Mouse (Mus musculus) forebrain, embryonic 13.5 days (tissue): ENCODE data around the gene Dnajc10. TPM values are rescaled to one million over a fixed set of nuclear protein-coding genes. Genes with fewer than 3 reads are reported as not detected.

Source experiments
- ATAC-seq: fragments of 200-750 bp; cut with Nextera tagmentation; 2 replicates; pipeline ENCODE4 v1.8.0; 2017
- H3K27ac ChIP-seq: fragments of 300-500 bp; sonication (generic); 2 replicates; pipeline ENCODE4 v1.5.1; 2015; ENCODE audit warnings: inconsistent platforms, mild to moderate bottlenecking, moderate library complexity
- H3K27me3 ChIP-seq: fragments of 300-500 bp; sonication (generic); 2 replicates; pipeline ENCODE4 v1.6.1; 2015; ENCODE audit warnings: mild to moderate bottlenecking, inconsistent platforms
- H3K36me3 ChIP-seq: fragments of 300-500 bp; sonication (generic); 2 replicates; pipeline ENCODE4 v1.6.1; 2015; ENCODE audit warnings: mild to moderate bottlenecking, inconsistent platforms; ENCODE audit not compliant: poor library complexity, severe bottlenecking
- H3K4me1 ChIP-seq: fragments of 300-500 bp; sonication (generic); 2 replicates; pipeline ENCODE4 v1.6.1; 2015; ENCODE audit warnings: inconsistent platforms
- H3K4me2 ChIP-seq: fragments of 300-500 bp; sonication (generic); 2 replicates; pipeline ENCODE4 v1.6.1; 2015; ENCODE audit warnings: inconsistent platforms, mild to moderate bottlenecking, moderate library complexity
- H3K4me3 ChIP-seq: fragments of 300-500 bp; sonication (generic); 2 replicates; pipeline ENCODE4 v1.5.1; 2015; ENCODE audit warnings: mild to moderate bottlenecking, inconsistent platforms
- H3K9ac ChIP-seq: fragments of 300-500 bp; sonication (generic); 2 replicates; pipeline ENCODE4 v1.6.1; 2015; ENCODE audit warnings: mild to moderate bottlenecking, inconsistent platforms
- H3K9me3 ChIP-seq: fragments of 300-500 bp; sonication (generic); replicated peaks from 2 replicates; pipeline ENCODE4 v1.6.1; 2016; ENCODE audit warnings: inconsistent platforms
- WGBS: fragments of 180-500 bp; shearing (Covaris S2); methylation state at CpG from one replicate; pipeline ENCODE4 v1.1.7; 2015; 5-methylcytosine and 5-hydroxymethylcytosine counted together
- polyA plus RNA-seq: library from polyadenylated mRNA; unstranded; fragments of >200 nt; fragmentation: Nextera tagmentation; extraction: Ambion mirVana; gene quantifications from 2 replicates; pipeline ENCODE4 v1.2.1, GENCODE M21; 2015

Gene Dnajc10
- polyA plus RNA-seq, 1 experiment from 2014 or later = 52.8 TPM

GRCm38 (mm10) chr2:80356656-80357231 is 41.5 kb downstream of the Dnajc10 start:
- no peaks in the 10 kb centered on the region for H3K27me3 ChIP-seq
- no peaks in the 10 kb centered on the region for H3K4me1 ChIP-seq
- no peak overlapping the region for H3K9ac ChIP-seq
- 62% methylated on average over 8 of the region's 8 CpGs for WGBS
- ATAC-seq = peak; percentile 73
- no peak overlapping the region for H3K27ac ChIP-seq
- peaks cover 25% of the 10 kb centered on the region for H3K36me3 ChIP-seq
- H3K4me3 ChIP-seq = no peak overlapping the region
- no peak overlapping the region for H3K4me2 ChIP-seq
- H3K9me3 ChIP-seq = no peaks in the 10 kb centered on the region

- no peak overlapping the region for H3K9ac ChIP-seq
- H3K4me1 ChIP-seq = no peaks in the 10 kb centered on the region
- no peaks in the 10 kb centered on the region for H3K9me3 ChIP-seq
- 82% methylated on average over 8 of the region's 8 CpGs for WGBS
- no peak overlapping the region for H3K27ac ChIP-seq
- no peaks in the 10 kb centered on the region for H3K36me3 ChIP-seq
- no peak overlapping the region for H3K4me3 ChIP-seq
- no peaks in the 10 kb centered on the region for H3K27me3 ChIP-seq
- ATAC-seq = no peak
- no peak overlapping the region for H3K4me2 ChIP-seq
Observed at GRCm38 (mm10) chr2:80371458-80371857, 56.2 kb downstream of the Dnajc10 start.

- Histone ChIP-seq H3K27ac (no peak overlapping the region), H3K4me1 (no peaks in the 10 kb centered on the region), H3K9me3 (0 out of 2 replicates have a peak, but pooled peaks cover 5% of the 10 kb centered on the region), H3K27me3 (no peaks in the 10 kb centered on the region), H3K36me3 (no peaks in the 10 kb centered on the region), H3K4me2 (no peak overlapping the region), H3K9ac (no peak overlapping the region), H3K4me3 (no peak overlapping the region)
- ATAC-seq = no peak
Observed at GRCm38 (mm10) chr2:80374892-80375291, 59.6 kb downstream of the Dnajc10 start.

- WGBS = 97% methylated on average over 5 of the region's 5 CpGs
- no peak overlapping the region for H3K27ac ChIP-seq
- no peak overlapping the region for H3K4me3 ChIP-seq
- H3K4me2 ChIP-seq = no peak overlapping the region
- H3K36me3 ChIP-seq = no peaks in the 10 kb centered on the region
- H3K9me3 ChIP-seq = 0 out of 2 replicates have a peak, but pooled peaks cover 5% of the 10 kb centered on the region
- H3K4me1 ChIP-seq = no peaks in the 10 kb centered on the region
- no peak overlapping the region for H3K9ac ChIP-seq
- ATAC-seq = no peak
- H3K27me3 ChIP-seq = no peaks in the 10 kb centered on the region
Observed at GRCm38 (mm10) chr2:80379848-80380247, 64.6 kb downstream of the Dnajc10 start.

GRCm38 (mm10) chr2:80384447-80384846 is 69.2 kb downstream of the Dnajc10 start:
- Histone ChIP-seq H3K4me2 (no peak overlapping the region), H3K27me3 (no peaks in the 10 kb centered on the region), H3K9ac (no peak overlapping the region), H3K36me3 (no peaks in the 10 kb centered on the region), H3K4me1 (no peaks in the 10 kb centered on the region), H3K27ac (no peak overlapping the region), H3K4me3 (no peak overlapping the region), H3K9me3 (no peaks in the 10 kb centered on the region)
- no peak for ATAC-seq
- WGBS = 87% methylated on average over 4 of the region's 4 CpGs

- no peak for ATAC-seq
- Histone ChIP-seq H3K27ac (no peak overlapping the region), H3K36me3 (no peaks in the 10 kb centered on the region), H3K4me2 (no peak overlapping the region), H3K4me3 (no peak overlapping the region), H3K27me3 (no peaks in the 10 kb centered on the region), H3K4me1 (no peaks in the 10 kb centered on the region), H3K9ac (no peak overlapping the region), H3K9me3 (no peaks in the 10 kb centered on the region)
- WGBS = 93% methylated on average over 2 of the region's 2 CpGs
Observed at GRCm38 (mm10) chr2:80386255-80386654, 71.0 kb downstream of the Dnajc10 start.

GRCm38 (mm10) chr2:80387668-80388067 is 72.4 kb downstream of the Dnajc10 start:
- Histone ChIP-seq H3K9me3 (no peaks in the 10 kb centered on the region; the same call in 1 of the 2 replicates), H3K4me1 (no peaks in the 10 kb centered on the region), H3K4me3 (no peak overlapping the region), H3K9ac (no peak overlapping the region), H3K27ac (no peak overlapping the region), H3K4me2 (no peak overlapping the region), H3K27me3 (no peaks in the 10 kb centered on the region), H3K36me3 (no peaks in the 10 kb centered on the region)
- no peak for ATAC-seq
- WGBS = 83% methylated on average over 9 of the region's 9 CpGs

GRCm38 (mm10) chr2:80388341-80388740 is 73.1 kb downstream of the Dnajc10 start:
- H3K36me3 ChIP-seq = no peaks in the 10 kb centered on the region
- no peaks in the 10 kb centered on the region for H3K27me3 ChIP-seq
- H3K27ac ChIP-seq = no peak overlapping the region
- H3K9ac ChIP-seq = no peak overlapping the region
- no peaks in the 10 kb centered on the region for H3K4me1 ChIP-seq
- no peak overlapping the region for H3K4me3 ChIP-seq
- 94% methylated on average over 3 of the region's 3 CpGs for WGBS
- no peaks in the 10 kb centered on the region; the same call in 1 of the 2 replicates for H3K9me3 ChIP-seq
- no peak overlapping the region for H3K4me2 ChIP-seq
- ATAC-seq = no peak

- WGBS = 32% methylated on average over 7 of the region's 7 CpGs
- Histone ChIP-seq H3K4me2 (no peak overlapping the region), H3K27ac (no peak overlapping the region), H3K36me3 (no peaks in the 10 kb centered on the region), H3K9me3 (no peaks in the 10 kb centered on the region; the same call in 1 of the 2 replicates), H3K4me3 (no peak overlapping the region), H3K4me1 (peaks cover 15% of the 10 kb centered on the region), H3K27me3 (peaks cover 27% of the 10 kb centered on the region), H3K9ac (no peak overlapping the region)
- ATAC-seq = no peak
Observed at GRCm38 (mm10) chr2:80396057-80396456, 80.8 kb downstream of the Dnajc10 start.

- no peak overlapping the region for H3K27ac ChIP-seq
- WGBS = 48% methylated on average over 3 of the region's 3 CpGs
- H3K9ac ChIP-seq = no peak overlapping the region
- peaks cover 35% of the 10 kb centered on the region for H3K27me3 ChIP-seq
- no peaks in the 10 kb centered on the region for H3K9me3 ChIP-seq
- H3K4me2 ChIP-seq = no peak overlapping the region
- ATAC-seq = no peak
- H3K36me3 ChIP-seq = no peaks in the 10 kb centered on the region
- H3K4me1 ChIP-seq = peaks cover 15% of the 10 kb centered on the region
- H3K4me3 ChIP-seq = no peak overlapping the region
Observed at GRCm38 (mm10) chr2:80396864-80397263, 81.6 kb downstream of the Dnajc10 start.

GRCm38 (mm10) chr2:80398595-80399099 is 83.4 kb downstream of the Dnajc10 start:
- no peaks in the 10 kb centered on the region for H3K36me3 ChIP-seq
- peak; percentile 61; the same call in 1 of the 2 replicates for ATAC-seq
- H3K27me3 ChIP-seq = peaks cover 52% of the 10 kb centered on the region
- H3K9me3 ChIP-seq = no peaks in the 10 kb centered on the region
- peak overlapping the region; percentile 8; the same call in 1 of the 2 replicates for H3K4me2 ChIP-seq
- no peak overlapping the region for H3K4me3 ChIP-seq
- H3K9ac ChIP-seq = no peak overlapping the region
- peaks cover 15% of the 10 kb centered on the region for H3K4me1 ChIP-seq
- WGBS = 3% methylated on average over 3 of the region's 3 CpGs
- H3K27ac ChIP-seq = no peak overlapping the region
